Mouse (Mus musculus): ENCODE results near the gene Mfsd12.

Gene Mfsd12

DNA sequence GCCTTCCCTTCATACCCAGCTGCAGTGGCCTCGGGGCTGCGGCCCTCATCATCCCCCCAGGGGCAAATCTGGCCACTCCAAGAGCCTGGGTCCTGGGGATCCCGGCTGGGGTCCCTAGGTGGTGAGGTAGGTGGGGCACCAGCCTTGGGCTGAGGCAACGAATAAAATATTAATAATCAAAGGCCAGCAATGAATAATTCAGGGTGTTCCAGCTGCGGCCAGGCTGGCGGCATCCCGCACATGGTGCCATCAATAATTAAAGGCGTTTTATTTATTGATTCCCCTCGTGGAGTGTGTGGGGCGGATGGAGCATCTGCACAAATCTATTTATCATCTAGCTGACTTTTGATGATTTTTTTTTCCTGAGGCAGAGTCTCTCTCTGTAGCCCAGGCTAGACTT is 46.2 kb downstream of the Mfsd12 start:
- no peak for DNase-seq (ENCODE audit: low read depth)

- DNase-seq (ENCODE audit: low read depth) = no peak
Observed at GRCm38 (mm10) chr10:81404082-81404481, 46.8 kb downstream of the Mfsd12 start.

DNA sequence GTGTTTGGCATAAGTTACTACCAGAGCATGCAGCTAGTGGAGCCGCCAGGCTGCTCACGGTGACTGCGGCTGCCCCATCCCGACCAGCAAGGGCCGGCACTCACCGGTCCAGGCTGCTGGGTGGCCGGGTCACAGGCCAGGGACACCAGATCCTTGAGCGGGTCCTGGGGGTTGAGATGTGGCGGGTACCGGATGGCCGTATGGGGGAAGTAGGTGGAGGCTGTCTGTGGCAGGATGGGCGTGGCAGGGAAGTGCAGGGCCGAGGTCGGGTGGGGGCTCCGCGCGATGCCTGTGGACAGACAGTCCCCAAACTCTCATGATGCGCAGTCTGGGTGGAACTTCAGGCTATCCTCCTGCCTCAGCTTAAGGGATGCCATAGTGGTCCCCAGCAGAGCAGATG is 47.4 kb downstream of the Mfsd12 start:
- no peak for DNase-seq (ENCODE audit: low read depth)

DNA sequence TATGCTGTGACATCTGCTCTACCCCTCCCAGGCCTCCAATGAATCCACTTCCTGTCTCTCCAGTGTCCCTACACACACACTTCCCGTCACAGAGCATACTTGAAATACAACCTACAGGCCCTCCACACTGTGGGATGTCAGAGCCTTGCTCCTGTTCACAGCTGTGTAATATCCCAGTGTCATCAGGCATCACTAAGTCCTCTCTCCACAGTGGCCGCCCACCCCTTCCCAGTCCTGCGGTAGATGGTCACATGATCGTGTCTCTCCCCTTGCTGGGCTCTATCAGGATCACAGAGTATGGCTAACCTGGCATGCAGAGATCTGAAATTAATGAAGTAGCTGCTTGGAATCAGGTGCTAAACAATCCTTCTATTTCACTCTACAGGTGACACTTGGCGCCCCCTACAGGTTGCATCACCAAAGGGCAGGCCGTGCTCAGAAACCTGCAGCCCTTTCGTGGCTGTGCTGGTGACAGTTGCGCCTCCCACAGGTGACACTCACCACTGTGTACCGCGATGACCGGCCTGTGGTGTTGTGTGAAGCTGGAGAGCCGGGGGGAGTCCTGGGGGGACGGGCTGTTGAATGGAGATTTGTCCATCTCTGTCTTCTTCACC is 48.4 kb downstream of the Mfsd12 start:
- peak; percentile 70 for DNase-seq (ENCODE audit: low read depth)

DNA sequence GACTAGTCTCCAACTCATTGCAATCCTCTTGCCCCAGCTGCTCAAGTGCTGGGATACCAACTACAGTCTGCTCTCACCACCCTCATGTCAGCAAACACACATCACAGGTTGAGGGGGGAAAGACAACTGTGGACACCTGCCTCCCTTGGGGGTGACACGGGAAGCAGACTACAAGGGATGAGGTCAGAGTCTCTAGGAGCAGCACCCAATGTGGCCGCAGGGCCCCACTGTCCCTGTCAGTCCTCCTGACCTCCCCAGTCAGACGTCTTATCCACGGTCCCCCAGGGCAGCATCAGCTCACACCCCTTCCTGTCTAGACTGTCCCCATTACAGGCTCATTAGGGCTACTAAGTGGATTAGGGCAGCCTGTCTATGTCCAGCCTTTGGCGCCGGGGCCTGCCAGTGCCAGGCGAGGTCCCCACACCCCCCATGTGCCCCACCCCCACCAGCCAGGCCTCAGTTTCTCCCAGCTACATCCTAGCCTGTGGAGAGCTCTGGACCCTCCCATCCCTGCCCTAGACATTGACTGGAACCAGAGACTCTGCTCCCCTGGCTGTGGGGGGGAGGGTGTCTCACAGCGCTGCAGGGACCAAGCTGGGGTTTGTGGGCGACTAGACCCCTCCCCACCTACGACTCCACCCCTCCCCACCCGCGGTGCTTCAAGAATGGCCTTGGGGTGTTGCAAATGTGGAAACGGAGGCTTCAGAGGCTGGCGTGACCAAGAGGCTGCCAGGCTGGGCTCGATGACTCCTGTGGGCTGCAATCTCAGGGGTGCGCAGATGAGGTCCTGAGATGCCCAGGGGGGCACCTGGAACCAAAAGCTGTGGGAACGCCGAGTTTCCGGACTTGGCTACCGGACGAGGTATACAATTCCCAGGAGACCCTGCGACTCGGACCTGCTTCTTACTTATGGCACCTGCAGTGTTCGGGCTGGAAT is 49.5 kb downstream of the Mfsd12 start:
- DNase-seq (ENCODE audit: low read depth) = no peak

- DNase-seq (ENCODE audit: low read depth) = peak; percentile 99
Observed at GRCm38 (mm10) chr10:81407539-81408423, 50.5 kb downstream of the Mfsd12 start.

- no peak for DNase-seq (ENCODE audit: low read depth)
Observed at GRCm38 (mm10) chr10:81408424-81408729, 51.1 kb downstream of the Mfsd12 start.

GRCm38 (mm10) chr10:81408871-81409291 is 51.6 kb downstream of the Mfsd12 start:
- DNase-seq (ENCODE audit: low read depth) = peak; percentile 95

DNA sequence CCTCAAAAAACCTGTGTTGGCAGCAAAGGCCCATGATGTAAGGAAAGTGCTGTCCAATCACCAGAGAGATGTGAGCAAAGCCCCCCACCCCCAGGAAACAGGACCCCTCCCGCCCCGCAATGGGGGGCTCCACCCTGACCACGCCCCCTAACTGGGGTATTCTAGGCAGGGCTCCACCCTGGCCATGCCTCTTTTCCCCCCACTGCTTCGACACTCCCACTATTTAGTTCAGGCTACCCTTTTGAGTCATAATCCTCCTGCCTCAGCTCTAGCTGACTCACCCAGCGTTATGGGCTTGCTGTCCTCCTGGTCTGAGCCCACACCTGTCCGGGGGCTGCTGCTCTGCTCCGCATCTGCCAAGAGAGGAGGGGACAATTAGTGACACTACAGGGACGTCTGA is 52.0 kb downstream of the Mfsd12 start:
- no peak for DNase-seq (ENCODE audit: low read depth)

- DNase-seq (ENCODE audit: low read depth) = peak; percentile 60
Observed at GRCm38 (mm10) chr10:81410350-81410749, 53.1 kb downstream of the Mfsd12 start.

DNA sequence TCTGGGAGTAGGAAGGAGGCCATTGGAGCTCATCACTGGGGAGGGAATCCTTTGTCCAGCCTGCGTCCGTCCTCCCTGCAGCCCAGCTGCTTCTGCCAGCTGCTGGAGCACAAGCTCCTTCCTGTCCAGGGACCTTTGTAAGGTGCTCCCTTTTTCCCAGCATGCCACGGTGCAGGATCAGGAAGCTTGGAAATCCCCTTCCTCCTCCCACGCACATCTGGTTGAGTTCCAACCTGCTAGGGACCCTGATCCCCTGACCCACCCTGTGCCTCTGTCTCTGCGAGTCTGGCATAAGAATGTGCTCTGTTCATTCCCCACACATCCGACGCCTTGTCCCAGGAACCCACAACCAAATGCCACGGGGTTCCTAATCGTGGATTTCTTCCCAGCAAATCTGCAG is 53.7 kb downstream of the Mfsd12 start:
- DNase-seq (ENCODE audit: low read depth) = no peak

GRCm38 (mm10) chr10:81411471-81412400 is 54.4 kb downstream of the Mfsd12 start:
- no peak for DNase-seq (ENCODE audit: low read depth)

DNA sequence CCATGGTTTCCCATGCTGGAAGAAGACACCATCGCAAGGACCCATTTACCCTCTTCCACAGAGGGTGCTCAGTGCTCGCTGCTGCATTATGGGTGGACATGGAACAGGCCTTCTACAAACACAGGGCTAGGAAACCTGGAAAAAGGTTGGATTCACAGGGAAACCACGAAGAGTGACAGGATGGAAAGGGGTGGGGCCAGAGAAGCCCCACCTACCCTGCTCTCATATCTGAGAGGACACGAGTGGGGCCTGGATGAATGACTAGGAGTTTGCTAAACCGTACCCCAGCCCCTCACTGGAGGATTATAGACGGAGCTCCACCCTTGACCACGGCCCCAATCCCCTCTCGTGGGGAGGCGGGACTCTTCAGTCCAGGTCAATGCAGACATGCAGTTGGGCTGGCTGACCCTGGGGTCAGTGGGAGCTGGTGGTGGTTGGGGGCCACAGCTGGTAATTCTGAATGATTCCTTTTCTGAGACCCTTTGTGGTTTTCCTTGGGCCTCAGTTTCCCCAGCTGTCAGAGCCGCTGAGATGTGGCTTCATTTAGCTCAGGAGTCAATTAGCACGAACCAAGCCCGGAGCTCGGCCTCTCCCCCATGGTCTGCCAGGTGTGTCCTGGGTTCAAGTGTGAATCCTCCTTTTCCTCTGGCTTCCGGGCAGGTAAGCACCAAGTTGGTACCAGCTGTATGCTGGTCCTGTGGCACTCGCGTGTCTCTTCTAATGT is 55.5 kb downstream of the Mfsd12 start:
- no peak for DNase-seq (ENCODE audit: low read depth)

GRCm38 (mm10) chr10:81413310-81414261 is 56.3 kb downstream of the Mfsd12 start:
- DNase-seq (ENCODE audit: low read depth) = no peak

- no peak for DNase-seq (ENCODE audit: low read depth)
Observed at GRCm38 (mm10) chr10:81414682-81415081, 57.4 kb downstream of the Mfsd12 start.

DNA sequence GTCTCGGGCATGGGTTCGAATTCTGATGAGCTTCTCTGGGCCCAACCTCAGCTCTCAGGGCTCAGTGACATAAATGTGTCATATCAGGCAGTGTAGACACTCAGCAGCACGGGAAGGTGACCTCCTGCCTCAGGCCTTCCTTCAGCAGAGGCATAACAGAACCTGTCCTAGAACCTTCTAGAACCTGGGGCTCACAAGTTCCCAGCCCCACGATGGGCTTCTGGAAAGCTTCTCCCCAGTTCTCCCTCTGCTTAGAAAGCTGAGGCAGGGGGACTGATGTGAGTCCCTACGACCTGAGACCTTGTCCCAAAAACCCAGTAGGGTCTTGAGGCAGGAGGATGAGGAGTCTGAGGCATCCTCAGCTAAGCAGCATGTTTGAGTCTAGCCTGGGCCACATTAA is 57.9 kb downstream of the Mfsd12 start:
- DNase-seq (ENCODE audit: low read depth) = no peak

Measured in 416B (cell line).